Mouse (Mus musculus): ENCODE results near the gene Bysl. TPM values are rescaled to one million over a fixed set of nuclear protein-coding genes. Genes with fewer than 3 reads are reported as not detected.
"Not testable (repeated sequence)": the region's sequence is repeated elsewhere in the genome, so short reads cannot be mapped to it uniquely, and the experiment has no call there.

Bysl gene
- polyA plus RNA-seq, 1 experiment from 2014 or later: 24.5 TPM

DNA sequence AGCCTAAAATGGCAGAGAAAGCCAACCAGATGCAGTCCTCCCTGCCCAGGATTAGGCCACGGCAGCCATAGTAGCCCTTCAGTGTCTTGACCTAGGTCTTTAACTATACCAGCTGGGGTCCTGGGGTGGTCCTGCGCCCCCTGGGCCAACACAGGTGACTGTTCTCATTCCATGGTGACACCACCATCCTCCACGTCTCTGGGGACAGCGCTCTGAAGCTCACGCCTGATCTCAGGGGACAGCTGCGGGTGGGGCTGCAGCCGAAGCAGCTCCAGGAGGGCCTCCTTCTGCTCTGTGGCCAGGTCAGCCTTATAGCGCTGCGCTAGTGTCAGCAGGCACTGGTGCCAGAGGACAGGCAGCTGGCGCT lies 9.9 kb downstream of the Bysl start:
- Histone ChIP-seq H3K36me3 (ENCODE audit: insufficient read depth, low read length) (peaks cover 66% of the 10 kb centered on the region), H3K9me3 (ENCODE audit: low read length) (no peaks in the 10 kb centered on the region), H3K27me3 (ENCODE audit: insufficient read depth, low read length) (no peaks in the 10 kb centered on the region), H3K4me3 (ENCODE audit: low read length) (no peak overlapping the region), H3K4me2 (replicated peaks; ENCODE audit: low read depth, low read length) (no peak overlapping the region), H3K4me1 (ENCODE audit: insufficient read depth, low read length) (peaks cover 29% of the 10 kb centered on the region), H3K9ac (replicated peaks; ENCODE audit: low read length) (no peak overlapping the region), H3K27ac (ENCODE audit: low read length) (no peak overlapping the region)
- ATAC-seq (ENCODE audit: low FRiP score, low TSS enrichment): no peak
- WGBS: 84% methylated on average over 10 of the region's 10 CpGs

DNA sequence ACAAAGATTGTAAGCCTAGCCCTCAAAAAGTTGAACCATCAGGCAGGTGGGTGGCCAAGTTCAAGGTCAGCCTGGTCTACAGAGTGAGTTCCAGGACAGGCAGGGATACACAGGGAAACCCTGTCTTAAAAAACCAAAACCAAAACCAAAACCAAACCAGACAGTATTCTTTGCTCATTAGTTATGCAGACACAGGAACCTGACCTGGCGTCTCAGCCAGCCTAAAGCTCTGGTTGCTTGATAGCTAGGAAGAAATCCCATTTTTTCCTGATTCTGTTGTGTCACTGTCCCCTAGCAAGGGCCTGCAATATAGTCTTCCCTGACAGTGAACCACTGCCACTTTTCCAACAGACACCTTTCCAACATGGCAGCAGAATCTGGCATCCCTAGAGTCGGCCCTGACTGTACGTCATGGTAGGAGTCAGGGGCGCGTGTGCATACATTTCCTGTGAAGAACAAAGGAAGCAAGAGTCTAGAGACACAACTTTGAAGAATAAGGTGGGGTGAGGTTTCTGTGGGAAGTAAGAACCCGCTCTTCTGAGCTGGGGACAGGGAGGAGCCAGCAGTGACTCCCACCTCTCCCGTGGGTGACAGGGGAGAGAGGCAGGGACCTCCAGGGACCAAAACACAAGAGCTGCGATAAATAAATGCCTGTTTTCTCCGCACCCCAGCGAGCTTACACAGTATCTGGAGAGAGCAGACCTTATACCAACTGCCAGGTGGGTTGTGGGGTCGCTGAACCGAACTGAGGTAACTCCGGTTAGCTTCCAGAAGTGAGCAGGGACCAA lies 10.5 kb downstream of the Bysl start:
- Histone ChIP-seq H3K36me3 (ENCODE audit: insufficient read depth, low read length) (peaks cover 62% of the 10 kb centered on the region), H3K27ac (ENCODE audit: low read length) (no peak overlapping the region), H3K9me3 (ENCODE audit: low read length) (no peaks in the 10 kb centered on the region), H3K27me3 (ENCODE audit: insufficient read depth, low read length) (no peaks in the 10 kb centered on the region), H3K9ac (replicated peaks; ENCODE audit: low read length) (no peak overlapping the region), H3K4me1 (ENCODE audit: insufficient read depth, low read length) (peaks cover 35% of the 10 kb centered on the region), H3K4me3 (ENCODE audit: low read length) (no peak overlapping the region), H3K4me2 (replicated peaks; ENCODE audit: low read depth, low read length) (no peak overlapping the region)
- WGBS: 82% methylated on average over 13 of the region's 13 CpGs
- ATAC-seq (ENCODE audit: low FRiP score, low TSS enrichment): no peak

DNA sequence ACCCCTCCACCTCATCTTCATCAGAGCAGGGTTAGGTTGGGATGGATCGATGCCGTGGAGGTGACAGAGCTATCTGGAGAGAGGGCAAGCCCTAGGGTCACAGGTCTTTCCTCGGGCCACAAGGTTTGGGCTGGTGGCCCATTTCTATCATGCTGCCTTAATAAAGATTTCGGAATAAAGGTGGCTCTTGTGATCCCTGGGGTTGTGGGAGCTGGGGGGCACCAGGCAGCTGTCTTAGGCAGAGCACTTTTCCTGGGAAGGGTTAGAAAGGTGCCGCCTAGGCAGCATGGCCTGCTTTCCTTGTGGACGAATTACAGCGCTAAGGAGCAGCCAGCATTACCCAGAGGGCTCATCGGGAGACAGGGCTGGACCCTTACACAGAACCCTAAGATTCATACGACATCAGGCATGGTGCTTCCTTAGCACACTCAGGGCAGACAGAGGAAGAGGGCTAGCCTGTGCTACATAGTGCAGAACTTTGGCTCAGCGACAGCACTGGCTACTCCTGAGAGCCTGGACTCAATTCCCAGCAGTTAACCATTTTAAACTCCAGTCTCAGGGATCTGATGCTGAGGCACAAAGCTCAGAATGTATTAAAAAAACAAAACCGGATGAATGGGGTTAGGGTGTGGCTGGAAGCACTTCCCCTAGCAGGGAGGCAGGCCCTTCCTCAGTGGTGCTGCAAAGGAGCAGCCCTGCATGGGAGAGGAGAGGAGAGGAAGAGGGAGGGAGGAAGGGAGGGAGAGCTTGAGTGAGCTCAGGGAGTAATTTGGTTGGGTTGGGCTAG lies 11.6 kb downstream of the Bysl start:
- Histone ChIP-seq H3K4me3 (ENCODE audit: low read length) (no peak overlapping the region), H3K4me2 (replicated peaks; ENCODE audit: low read depth, low read length) (no peak overlapping the region), H3K36me3 (ENCODE audit: insufficient read depth, low read length) (peaks cover 52% of the 10 kb centered on the region), H3K9ac (replicated peaks; ENCODE audit: low read length) (no peak overlapping the region), H3K9me3 (ENCODE audit: low read length) (no peaks in the 10 kb centered on the region), H3K27me3 (ENCODE audit: insufficient read depth, low read length) (no peaks in the 10 kb centered on the region), H3K27ac (ENCODE audit: low read length) (peak overlapping the region; percentile 75), H3K4me1 (ENCODE audit: insufficient read depth, low read length) (peaks cover 45% of the 10 kb centered on the region)
- ATAC-seq (ENCODE audit: low FRiP score, low TSS enrichment): no peak
- WGBS: 71% methylated on average over 11 of the region's 11 CpGs

DNA sequence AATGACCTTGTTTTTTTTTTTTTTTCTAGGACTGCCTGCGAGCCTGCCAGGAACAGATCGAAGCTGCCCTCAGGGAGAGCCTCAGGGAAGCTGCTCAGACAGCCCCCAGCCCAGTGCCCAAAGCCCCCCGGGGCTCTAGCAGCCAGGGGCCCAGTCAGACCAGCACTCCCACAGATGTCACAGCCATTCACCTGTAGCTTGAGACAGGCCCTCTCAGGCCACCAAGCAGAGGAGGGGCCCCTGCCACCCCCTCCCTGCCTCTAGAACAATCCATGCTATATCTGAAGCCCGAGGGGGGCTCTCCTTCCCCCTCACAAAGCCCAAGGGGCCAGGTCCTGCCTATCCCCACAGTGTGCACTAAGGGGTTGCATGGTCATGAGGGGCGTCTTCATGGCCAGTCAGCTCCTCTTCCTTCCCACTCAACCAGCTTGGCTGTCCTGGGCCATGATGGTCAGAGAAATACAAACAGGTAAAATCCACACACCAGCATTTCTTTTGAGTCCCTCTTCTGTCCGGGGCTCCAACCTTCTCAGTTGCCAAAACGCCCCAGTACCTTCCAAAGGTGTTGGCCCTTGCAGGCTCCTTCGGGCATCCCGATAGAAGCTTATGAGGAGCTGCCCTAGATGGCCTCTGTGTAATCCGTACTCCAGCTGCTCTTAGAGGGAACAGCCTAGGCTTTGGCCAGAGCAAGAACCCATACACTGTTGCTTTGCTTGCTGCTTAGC lies 12.6 kb downstream of the Bysl start:
- ATAC-seq (ENCODE audit: low FRiP score, low TSS enrichment); H3K4me3 ChIP-seq (ENCODE audit: low read length); H3K9ac ChIP-seq (replicated peaks; ENCODE audit: low read length); H3K27me3 ChIP-seq (ENCODE audit: insufficient read depth, low read length); H3K9me3 ChIP-seq (ENCODE audit: low read length); H3K4me2 ChIP-seq (replicated peaks; ENCODE audit: low read depth, low read length): not testable (repeated sequence)
- Histone ChIP-seq H3K36me3 (ENCODE audit: insufficient read depth, low read length) (peaks cover 44% of the 10 kb centered on the region), H3K27ac (ENCODE audit: low read length) (peak overlapping the region; percentile 13; the same call in 1 of the 2 replicates), H3K4me1 (ENCODE audit: insufficient read depth, low read length) (peaks cover 45% of the 10 kb centered on the region)
- 70% methylated on average over 10 of the region's 10 CpGs for WGBS

DNA sequence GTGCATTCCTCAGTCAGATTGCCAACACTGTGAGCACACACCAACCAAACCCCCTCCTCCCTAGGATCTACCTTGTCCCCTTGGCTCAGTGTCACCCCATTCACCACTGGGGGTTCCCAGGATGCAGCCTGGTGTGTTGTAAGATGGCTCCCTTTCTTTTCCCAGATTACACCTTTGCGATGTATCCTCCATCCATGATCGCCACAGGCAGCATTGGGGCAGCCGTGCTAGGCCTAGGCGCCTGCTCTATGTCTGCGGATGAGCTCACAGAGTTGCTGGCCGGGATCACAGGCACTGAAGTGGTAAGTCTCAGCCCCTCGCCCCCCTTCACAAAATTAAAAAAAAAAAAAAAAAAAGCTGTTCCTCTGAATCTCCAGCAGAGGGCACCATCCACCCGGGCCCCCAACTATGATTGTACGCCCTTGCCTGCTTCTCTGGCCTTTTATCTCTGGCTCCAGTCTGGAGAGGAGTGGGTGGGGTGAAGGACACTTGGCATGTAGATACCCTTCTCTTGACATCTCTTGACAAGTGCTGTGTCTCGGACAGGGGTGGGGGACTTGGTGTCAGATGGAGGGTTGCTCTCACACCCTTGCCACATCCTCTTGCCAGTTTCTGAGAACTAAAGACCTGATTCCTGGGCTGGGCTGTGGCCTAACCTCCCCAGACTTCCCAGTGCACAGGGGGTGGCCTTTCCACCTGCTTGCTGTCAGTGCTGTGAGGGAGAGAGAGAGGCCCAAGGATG lies 13.3 kb downstream of the Bysl start:
- H3K4me1 ChIP-seq (ENCODE audit: insufficient read depth, low read length): peaks cover 47% of the 10 kb centered on the region
- no peak for ATAC-seq (ENCODE audit: low FRiP score, low TSS enrichment)

DNA sequence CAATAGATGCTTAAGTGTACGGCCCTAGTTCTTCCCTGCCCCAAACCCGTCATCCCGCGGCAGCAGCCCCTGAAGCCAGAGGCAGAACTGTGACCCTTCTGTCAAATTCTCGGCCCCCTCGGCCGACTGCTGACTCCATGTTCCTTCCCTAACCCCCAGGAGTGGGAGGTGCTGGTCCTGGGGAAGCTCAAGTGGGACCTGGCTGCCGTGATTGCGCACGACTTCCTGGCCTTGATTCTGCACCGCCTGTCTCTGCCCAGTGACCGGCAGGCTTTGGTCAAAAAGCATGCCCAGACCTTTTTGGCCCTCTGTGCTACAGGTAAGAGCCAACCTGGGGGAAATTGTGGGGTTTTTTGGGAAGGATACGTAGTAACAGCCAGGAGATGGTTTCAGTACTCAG lies 14.0 kb downstream of the Bysl start:
- Histone ChIP-seq H3K9ac (replicated peaks; ENCODE audit: low read length) (peak overlapping the region; percentile 91; the same call in 1 of the 2 replicates), H3K27me3 (ENCODE audit: insufficient read depth, low read length) (no peaks in the 10 kb centered on the region), H3K4me1 (ENCODE audit: insufficient read depth, low read length) (peaks cover 53% of the 10 kb centered on the region), H3K36me3 (ENCODE audit: insufficient read depth, low read length) (peaks cover 35% of the 10 kb centered on the region), H3K9me3 (ENCODE audit: low read length) (no peaks in the 10 kb centered on the region), H3K4me2 (replicated peaks; ENCODE audit: low read depth, low read length) (peak overlapping the region; percentile 89), H3K27ac (ENCODE audit: low read length) (peak overlapping the region; percentile 97), H3K4me3 (ENCODE audit: low read length) (peak overlapping the region; percentile 95; the same call in 1 of the 2 replicates)
- ATAC-seq (ENCODE audit: low FRiP score, low TSS enrichment): no peak
- 58% methylated on average over 13 of the region's 13 CpGs for WGBS

More for the DNA sequence above, 13.3 kb downstream of the Bysl start:
- Histone ChIP-seq H3K9ac (replicated peaks; ENCODE audit: low read length) (peak overlapping the region; percentile 91; the same call in 1 of the 2 replicates), H3K4me3 (ENCODE audit: low read length) (no peak overlapping the region), H3K27ac (ENCODE audit: low read length) (peak overlapping the region; percentile 97), H3K36me3 (ENCODE audit: insufficient read depth, low read length) (peaks cover 39% of the 10 kb centered on the region), H3K27me3 (ENCODE audit: insufficient read depth, low read length) (no peaks in the 10 kb centered on the region), H3K4me2 (replicated peaks; ENCODE audit: low read depth, low read length) (0 out of 2 replicates have a peak overlapping the region, but pooled peaks have one; percentile 89), H3K9me3 (ENCODE audit: low read length) (no peaks in the 10 kb centered on the region)
- WGBS: 22% methylated on average over 10 of the region's 10 CpGs

DNA sequence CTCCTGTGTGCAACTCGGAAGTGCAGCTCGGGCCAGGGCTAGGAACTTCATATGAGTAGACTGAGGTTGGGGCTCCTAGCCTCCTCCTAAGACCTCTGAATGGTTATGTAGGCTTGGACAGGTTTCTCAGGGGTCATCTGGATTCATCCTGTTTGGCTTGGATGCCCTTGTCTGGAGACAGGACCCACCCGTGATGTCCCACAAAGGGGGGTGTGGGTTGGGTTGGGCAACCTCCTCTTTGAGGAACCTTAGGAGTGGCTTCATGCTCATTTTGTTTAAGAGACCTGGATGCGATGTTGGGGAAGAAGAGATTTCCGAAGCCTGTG lies 14.5 kb downstream of the Bysl start:
- WGBS: 65% methylated on average over 5 of the region's 5 CpGs
- ATAC-seq (ENCODE audit: low FRiP score, low TSS enrichment): no peak
- peak overlapping the region; percentile 91 for H3K9ac ChIP-seq (replicated peaks; ENCODE audit: low read length)
- peak overlapping the region; percentile 97 for H3K27ac ChIP-seq (ENCODE audit: low read length)
- peak overlapping the region; percentile 95 for H3K4me3 ChIP-seq (ENCODE audit: low read length)
- peaks cover 53% of the 10 kb centered on the region for H3K4me1 ChIP-seq (ENCODE audit: insufficient read depth, low read length)
- no peaks in the 10 kb centered on the region for H3K27me3 ChIP-seq (ENCODE audit: insufficient read depth, low read length)
- H3K36me3 ChIP-seq (ENCODE audit: insufficient read depth, low read length): peaks cover 30% of the 10 kb centered on the region
- H3K4me2 ChIP-seq (replicated peaks; ENCODE audit: low read depth, low read length): peak overlapping the region; percentile 89
- no peaks in the 10 kb centered on the region for H3K9me3 ChIP-seq (ENCODE audit: low read length)

DNA sequence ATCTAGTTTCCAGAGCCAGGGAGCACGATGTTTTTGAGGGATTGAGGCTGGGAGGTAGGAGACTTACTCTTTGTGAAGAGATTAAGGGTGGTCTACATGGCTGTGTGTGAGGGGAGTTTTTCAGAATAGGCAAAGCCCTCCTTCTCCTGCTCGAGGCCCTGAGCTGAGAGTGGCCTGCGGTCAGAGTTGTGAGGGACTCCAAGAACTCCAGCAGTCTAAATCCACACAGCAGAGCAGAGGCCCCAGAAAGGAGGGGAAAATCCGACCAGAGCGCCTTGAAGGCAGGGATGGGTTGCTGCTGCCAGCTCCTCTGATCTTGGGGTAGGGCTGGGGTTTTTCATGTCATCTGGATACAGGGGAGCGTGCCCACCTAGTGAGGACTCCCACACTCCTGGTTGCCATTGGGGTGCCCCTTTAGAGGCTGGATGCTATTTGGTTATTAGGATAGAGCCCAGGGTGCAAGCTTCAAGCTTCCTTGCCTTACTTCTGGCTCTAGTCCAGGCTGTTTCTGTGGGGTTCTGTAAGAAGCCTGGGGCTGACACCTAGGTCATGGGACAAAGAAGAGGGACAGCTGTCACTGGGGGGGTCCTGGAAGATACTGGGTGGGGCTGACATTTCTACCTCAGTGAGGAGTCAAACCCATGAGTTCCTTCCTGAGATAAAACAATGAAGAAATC lies 15.0 kb downstream of the Bysl start:
- H3K9me3 ChIP-seq (ENCODE audit: low read length): no peaks in the 10 kb centered on the region
- WGBS: 26% methylated on average over 6 of the region's 6 CpGs
- H3K4me1 ChIP-seq (ENCODE audit: insufficient read depth, low read length): peaks cover 53% of the 10 kb centered on the region
- no peaks in the 10 kb centered on the region for H3K27me3 ChIP-seq (ENCODE audit: insufficient read depth, low read length)
- H3K4me3 ChIP-seq (ENCODE audit: low read length): peak overlapping the region; percentile 95
- H3K36me3 ChIP-seq (ENCODE audit: insufficient read depth, low read length): peaks cover 25% of the 10 kb centered on the region
- no peak for ATAC-seq (ENCODE audit: low FRiP score, low TSS enrichment)
- H3K27ac ChIP-seq (ENCODE audit: low read length): peak overlapping the region; percentile 97
- H3K4me2 ChIP-seq (replicated peaks; ENCODE audit: low read depth, low read length): peak overlapping the region; percentile 89
- peak overlapping the region; percentile 91 for H3K9ac ChIP-seq (replicated peaks; ENCODE audit: low read length)

Data from kidney, embryonic 16.5 days (tissue).